Mouse (Mus musculus) heart, adult 8-10 months (tissue): ENCODE measurements at regions not wholly inside any gene's neighbourhood (a gene's known extent, or its start where the extent isn't known, plus 50 kb on each side); places are given as distances from the start of the nearest gene placed in this dataset.

ENCODE experiments used
- DNase-seq: peaks from one replicate; pipeline ENCODE4 v3.0.0; 2022; ENCODE audit warnings: low spot score

DNA sequence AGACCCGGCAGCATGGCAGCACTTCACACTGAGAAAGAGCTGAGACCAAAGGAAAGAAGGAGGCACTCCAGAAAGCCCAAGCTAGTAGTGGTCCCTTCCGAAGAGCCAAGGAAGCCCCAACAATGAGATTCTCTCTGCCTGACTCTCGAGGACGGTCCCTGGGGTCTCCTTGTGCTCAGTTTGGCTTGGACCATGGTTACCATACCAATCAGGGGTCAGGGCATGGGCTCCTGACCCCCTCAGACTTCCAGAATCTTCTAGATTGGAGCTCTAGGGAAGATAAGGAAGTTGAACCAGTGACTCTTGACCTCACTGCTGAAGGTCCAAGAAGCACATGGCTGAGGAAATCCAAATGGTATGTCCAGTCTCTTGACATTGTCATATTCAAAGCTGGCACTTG, 53.0 kb upstream of the Cplx2 start:
- no peak for DNase-seq

DNA sequence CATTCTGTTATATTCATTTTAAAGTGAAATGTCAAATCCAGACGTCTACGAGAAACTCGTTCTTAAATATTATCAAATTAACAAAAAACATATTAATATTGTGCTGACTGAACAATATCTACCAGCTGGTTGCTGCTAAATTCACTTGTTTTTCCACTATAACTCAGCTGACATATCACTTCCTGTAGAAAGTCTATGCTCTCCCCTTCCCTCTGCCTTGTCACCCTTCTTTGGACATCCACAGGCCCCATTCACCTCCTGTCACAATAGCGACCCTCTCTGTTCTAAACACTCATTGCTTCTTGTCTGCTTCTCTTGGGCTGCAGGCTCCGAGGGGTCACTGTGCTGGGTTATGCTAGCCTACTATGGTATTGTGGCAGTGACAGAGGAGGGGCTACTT, 52.5 kb upstream of the Cplx2 start:
- DNase-seq: no peak

DNA sequence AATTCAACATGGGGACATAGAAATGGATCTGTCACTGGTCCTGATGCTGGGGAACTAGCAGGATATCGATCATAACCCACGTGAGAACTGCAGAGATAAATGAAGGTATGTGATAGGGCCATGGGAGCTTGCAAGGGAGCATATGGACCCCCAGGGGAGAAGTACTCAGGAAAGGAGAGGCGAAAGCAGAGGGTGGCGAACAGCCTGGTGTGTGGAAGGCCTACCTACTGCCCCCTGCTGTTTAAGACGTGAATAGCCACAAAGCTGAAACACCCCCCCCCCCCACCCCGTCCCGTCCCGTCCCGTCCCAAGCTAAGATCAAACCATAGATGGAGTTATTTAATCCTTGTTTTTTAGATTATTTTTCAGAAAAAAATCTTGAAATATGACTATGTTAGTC, 50.9 kb upstream of the Cplx2 start:
- no peak for DNase-seq

DNA sequence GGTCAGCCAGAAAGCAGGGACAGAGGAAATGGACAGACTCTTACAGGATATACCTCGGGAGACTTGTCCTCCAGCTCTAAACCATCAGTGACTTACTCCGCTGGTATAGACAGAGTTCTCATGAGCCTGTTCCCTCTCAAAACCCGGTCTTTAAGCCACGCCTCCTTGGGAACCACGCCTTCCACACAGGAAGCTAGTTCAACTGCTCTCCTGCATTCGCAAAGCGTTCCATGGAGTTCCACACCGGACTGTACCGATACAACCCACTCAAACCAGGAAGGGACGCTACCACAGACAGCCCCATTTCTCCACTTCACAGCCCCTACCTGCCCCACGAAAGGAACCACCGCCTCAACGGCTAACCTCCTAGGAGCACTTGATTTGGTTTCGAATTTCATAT, 50.1 kb upstream of the Cplx2 start:
- no peak for DNase-seq
